Mouse (Mus musculus) intestine, embryonic 16.5 days (tissue): ENCODE results near the gene Hist1h4f. TPM values are rescaled to one million over a fixed set of nuclear protein-coding genes. Genes with fewer than 3 reads are reported as not detected.
A peak's percentile ranks its signal among the peaks of the same experiment; 100 is the strongest.
"Not testable (repeated sequence)": the region's sequence is repeated elsewhere in the genome, so short reads cannot be mapped to it uniquely, and the experiment has no call there.

Source experiments
- ATAC-seq: fragments of 200-750 bp; cut with Nextera tagmentation; 2 replicates; pipeline ENCODE4 v1.8.0; 2017; ENCODE audit warnings: moderate TSS enrichment, moderate library complexity
- H3K27ac ChIP-seq: fragments of 300-500 bp; sonication (generic); 2 replicates; pipeline ENCODE4 v1.5.1; 2014; ENCODE audit warnings: mild to moderate bottlenecking, low read length
- H3K27me3 ChIP-seq: fragments of 300-500 bp; sonication (generic); replicated peaks from 2 replicates; pipeline ENCODE4 v1.6.1; 2014; ENCODE audit warnings: low read length, control low read depth, mixed read lengths; ENCODE audit not compliant: control insufficient read depth, insufficient read depth
- H3K36me3 ChIP-seq: fragments of 300-500 bp; sonication (generic); 2 replicates; pipeline ENCODE4 v1.6.1; 2014; ENCODE audit warnings: low read length, control low read depth; ENCODE audit not compliant: control insufficient read depth, insufficient read depth
- H3K4me1 ChIP-seq: fragments of 300-500 bp; sonication (generic); 2 replicates; pipeline ENCODE4 v1.6.1; 2014; ENCODE audit warnings: low read length, control low read depth, mixed read lengths; ENCODE audit not compliant: control insufficient read depth, insufficient read depth
- H3K4me2 ChIP-seq: fragments of 300-500 bp; sonication (generic); 2 replicates; pipeline ENCODE4 v1.6.1; 2014; ENCODE audit warnings: low read depth, low read length, control low read depth
- H3K4me3 ChIP-seq: fragments of 300-500 bp; sonication (generic); 2 replicates; pipeline ENCODE4 v1.5.1; 2014; ENCODE audit warnings: mild to moderate bottlenecking, low read length
- H3K9ac ChIP-seq: fragments of 300-500 bp; sonication (generic); 2 replicates; pipeline ENCODE4 v1.6.1; 2014; ENCODE audit warnings: low read depth, low read length
- H3K9me3 ChIP-seq: fragments of 300-500 bp; sonication (generic); 2 replicates; pipeline ENCODE4 v1.6.1; 2016; ENCODE audit warnings: low read length, control low read depth; ENCODE audit not compliant: control insufficient read depth
- WGBS: fragments of 180-500 bp; shearing (Covaris S2); extraction: QIAGEN DNeasy Blood & Tissue Kit; methylation state at CpG from one replicate; pipeline ENCODE4 v1.1.7; 2014; 5-methylcytosine and 5-hydroxymethylcytosine counted together
- polyA plus RNA-seq: library from polyadenylated mRNA; unstranded; fragments of >200 nt; fragmentation: Nextera tagmentation; extraction: Ambion mirVana; gene quantifications from 2 replicates; pipeline ENCODE4 v1.2.1, GENCODE M21; 2015

Hist1h4f gene
- polyA plus RNA-seq, 1 experiment from 2014 or later: 0.68 TPM

DNA sequence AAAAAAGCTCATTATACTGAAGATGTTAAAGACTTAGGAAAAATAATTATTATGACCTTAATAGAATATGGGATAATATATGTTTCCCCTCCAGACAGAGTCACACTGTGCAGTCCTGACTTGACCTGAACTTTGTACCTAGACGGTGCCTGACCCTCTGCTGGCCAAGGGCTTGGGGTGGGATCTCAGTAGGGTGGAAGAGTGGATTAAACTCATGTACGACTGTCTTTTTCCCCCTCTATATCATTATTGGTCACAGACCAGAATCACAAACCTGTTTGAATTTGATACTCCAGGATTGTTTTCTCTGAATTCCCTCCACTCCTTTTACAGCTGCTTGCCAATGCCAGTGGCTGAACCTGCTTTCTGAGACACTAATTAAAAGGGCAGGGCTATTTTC is 9.3 kb upstream of the Hist1h4f start:
- ATAC-seq, H3K9me3 ChIP-seq, H3K4me1 ChIP-seq, H3K4me3 ChIP-seq, H3K36me3 ChIP-seq, H3K9ac ChIP-seq, H3K27me3 ChIP-seq: not testable (repeated sequence)
- Histone ChIP-seq H3K4me2 (0 out of 2 replicates have a peak overlapping the region, but pooled peaks have one; percentile 16), H3K27ac (0 out of 2 replicates have a peak overlapping the region, but pooled peaks have one; percentile 23)
- 20% methylated on average over 2 of the region's 2 CpGs for WGBS

DNA sequence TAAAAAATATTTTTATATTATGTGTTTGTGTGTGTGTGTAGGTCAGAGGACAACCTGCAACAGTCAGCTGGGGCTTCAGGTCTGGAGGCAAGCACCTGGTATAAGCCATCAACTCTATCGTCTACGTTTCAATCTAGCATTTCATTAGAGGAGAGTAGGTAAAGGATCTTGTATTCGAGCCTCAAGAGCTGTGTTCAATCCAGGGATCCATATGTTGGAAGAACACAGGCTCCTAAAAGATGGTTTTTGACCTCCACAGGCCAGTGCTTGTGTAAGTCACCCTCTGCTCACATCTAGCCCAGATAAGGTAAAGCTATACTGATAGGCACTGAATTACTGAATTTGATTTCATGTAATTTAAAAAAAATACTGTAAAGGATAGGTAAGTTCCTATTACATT is 5.5 kb upstream of the Hist1h4f start:
- no peak for ATAC-seq
- Histone ChIP-seq H3K9me3 (no peaks in the 10 kb centered on the region), H3K4me1 (peaks cover 7% of the 10 kb centered on the region), H3K36me3 (no peaks in the 10 kb centered on the region), H3K9ac (peak overlapping the region; percentile 4; the same call in 1 of the 2 replicates), H3K4me3 (no peak overlapping the region), H3K4me2 (peak overlapping the region; percentile 5; the same call in 1 of the 2 replicates), H3K27ac (peak overlapping the region; percentile 65), H3K27me3 (no peaks in the 10 kb centered on the region)
- WGBS: 66% methylated on average over 3 of the region's 3 CpGs

DNA sequence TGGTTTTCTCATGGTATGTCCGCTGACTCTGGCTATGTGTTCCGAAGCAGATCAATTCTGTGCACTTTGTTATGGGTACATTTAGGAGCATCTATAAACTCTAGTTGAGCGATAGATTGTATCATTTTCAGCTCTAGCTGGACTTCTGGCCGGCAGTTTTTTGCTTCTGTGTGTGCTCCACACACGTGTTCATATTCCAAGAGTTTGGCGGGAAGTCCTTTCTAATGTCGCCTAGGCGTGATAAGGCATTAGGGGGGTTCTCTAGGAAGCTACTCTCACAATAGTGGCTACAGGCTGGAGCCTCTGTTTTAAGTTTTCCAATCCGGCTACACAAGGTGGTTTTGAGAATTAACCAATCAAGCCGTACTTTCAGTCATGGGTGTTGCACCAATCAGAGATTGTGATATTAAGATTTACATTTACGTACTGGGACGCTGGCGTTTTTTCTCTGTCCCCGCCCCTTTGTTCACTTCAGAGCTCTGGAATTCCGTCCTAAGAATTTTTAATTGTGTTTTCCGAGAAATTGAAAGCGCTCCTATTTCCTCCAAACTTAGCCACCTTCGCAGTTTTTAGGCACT is 4.5 kb upstream of the Hist1h4f start:
- under 1% methylated on average over 18 of the region's 18 CpGs for WGBS
- peak overlapping the region; percentile 78 for H3K9ac ChIP-seq
- peak overlapping the region; percentile 83 for H3K4me2 ChIP-seq
- peaks cover 7% of the 10 kb centered on the region for H3K4me1 ChIP-seq
- no peaks in the 10 kb centered on the region for H3K27me3 ChIP-seq
- H3K27ac ChIP-seq: peak overlapping the region; percentile 97
- H3K4me3 ChIP-seq: peak overlapping the region; percentile 51
- no peaks in the 10 kb centered on the region for H3K36me3 ChIP-seq
- H3K9me3 ChIP-seq: no peaks in the 10 kb centered on the region
- ATAC-seq: peak; percentile 80

DNA sequence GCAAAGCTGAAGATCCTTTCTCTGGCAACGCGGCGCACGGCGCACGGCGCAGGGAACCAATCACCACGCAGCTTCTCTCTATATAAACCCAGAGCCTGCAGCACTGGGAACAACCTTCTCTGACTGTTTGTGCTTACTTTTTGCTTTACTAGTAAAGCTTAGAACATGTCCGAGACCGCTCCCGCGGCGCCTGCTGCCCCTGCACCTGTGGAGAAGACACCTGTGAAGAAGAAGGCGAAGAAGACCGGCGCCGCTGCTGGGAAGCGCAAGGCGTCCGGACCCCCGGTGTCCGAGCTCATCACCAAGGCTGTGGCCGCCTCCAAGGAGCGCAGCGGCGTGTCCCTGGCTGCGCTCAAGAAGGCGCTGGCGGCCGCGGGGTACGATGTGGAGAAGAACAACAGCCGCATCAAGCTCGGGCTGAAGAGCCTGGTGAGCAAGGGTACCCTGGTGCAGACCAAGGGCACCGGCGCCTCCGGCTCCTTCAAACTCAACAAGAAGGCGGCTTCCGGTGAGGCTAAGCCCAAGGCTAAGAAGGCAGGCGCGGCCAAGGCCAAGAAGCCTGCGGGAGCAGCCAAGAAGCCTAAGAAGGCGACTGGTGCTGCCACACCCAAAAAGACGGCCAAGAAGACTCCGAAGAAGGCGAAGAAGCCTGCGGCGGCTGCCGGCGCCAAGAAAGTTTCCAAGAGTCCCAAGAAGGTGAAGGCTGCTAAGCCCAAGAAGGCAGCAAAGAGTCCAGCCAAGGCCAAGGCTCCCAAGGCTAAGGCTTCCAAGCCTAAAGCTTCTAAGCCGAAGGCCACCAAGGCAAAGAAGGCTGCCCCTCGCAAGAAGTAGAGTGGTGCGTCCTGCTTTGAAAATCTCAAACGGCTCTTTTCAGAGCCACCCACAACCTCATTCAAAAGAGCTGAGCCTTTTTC is 3.7 kb upstream of the Hist1h4f start:
- Histone ChIP-seq H3K36me3 (no peaks in the 10 kb centered on the region), H3K4me1 (peaks cover 12% of the 10 kb centered on the region), H3K4me2 (peak overlapping the region; percentile 83), H3K4me3 (peak overlapping the region; percentile 51), H3K9ac (peak overlapping the region; percentile 78), H3K27me3 (no peaks in the 10 kb centered on the region), H3K9me3 (no peaks in the 10 kb centered on the region), H3K27ac (peak overlapping the region; percentile 97)
- under 1% methylated on average over 52 of the region's 54 CpGs for WGBS
- peak; percentile 84 for ATAC-seq

DNA sequence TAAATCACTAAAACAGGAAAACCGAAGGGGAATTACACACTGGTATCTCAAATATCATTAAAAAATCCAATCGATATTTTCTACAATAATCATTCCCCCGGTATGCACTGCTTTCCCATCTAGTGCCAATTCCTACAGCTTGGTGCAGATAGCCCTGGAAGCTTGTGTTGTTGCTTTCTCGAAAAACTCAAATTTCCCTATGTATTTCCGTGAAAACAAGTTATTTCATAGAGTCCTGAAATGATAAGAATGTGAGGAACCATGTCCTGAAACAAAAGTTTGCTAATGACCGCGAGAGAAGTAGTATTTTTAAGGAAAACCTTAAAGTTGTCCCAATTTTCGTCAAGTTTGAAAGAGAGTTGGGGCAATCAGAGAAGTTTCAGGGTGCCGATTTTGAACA is 2.9 kb upstream of the Hist1h4f start:
- H3K27ac ChIP-seq: peak overlapping the region; percentile 97
- peaks cover 12% of the 10 kb centered on the region for H3K4me1 ChIP-seq
- 18% methylated on average over 9 of the region's 9 CpGs for WGBS
- H3K9ac ChIP-seq: peak overlapping the region; percentile 78
- ATAC-seq: no peak
- no peaks in the 10 kb centered on the region for H3K27me3 ChIP-seq
- no peaks in the 10 kb centered on the region for H3K9me3 ChIP-seq
- peak overlapping the region; percentile 83 for H3K4me2 ChIP-seq
- H3K4me3 ChIP-seq: peak overlapping the region; percentile 51
- H3K36me3 ChIP-seq: no peaks in the 10 kb centered on the region

DNA sequence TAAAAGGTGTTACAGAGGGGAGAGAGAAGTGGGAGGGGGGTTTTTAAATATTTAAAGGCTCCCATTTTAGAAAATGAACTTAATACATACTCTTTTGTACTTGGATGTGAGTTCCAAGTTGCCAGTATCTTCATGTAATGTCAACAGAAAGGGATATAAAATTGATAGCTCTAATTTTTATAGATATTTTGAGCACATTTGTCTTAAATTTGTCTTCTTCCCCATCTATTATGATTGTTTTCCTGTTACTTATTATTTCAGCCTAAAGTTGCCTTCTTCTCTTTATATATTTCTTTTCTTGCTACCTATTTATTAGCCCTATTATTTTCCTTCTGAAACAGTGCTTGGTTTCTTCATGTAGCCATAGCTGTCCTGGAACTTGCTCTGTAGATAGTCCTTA is 1.5 kb upstream of the Hist1h4f start, which contains the start of gene Hist1h1d:
Hist1h1d (plus strand) TSS at position 301 of the 400 bp plus-strand sequence.
- H3K4me2 ChIP-seq: 0 out of 2 replicates have a peak within 1 kb of the TSS, but pooled peaks have one; percentile 12
- H3K27ac ChIP-seq: peak within 1 kb of the TSS; percentile 97
- H3K9me3 ChIP-seq: no peaks in the 10 kb centered on the region
- H3K9ac ChIP-seq: no peak within 1 kb of the TSS
- no peak within 1 kb of the TSS for H3K4me3 ChIP-seq
- H3K4me1 ChIP-seq: peaks cover 12% of the 10 kb centered on the region
- no peak for ATAC-seq
- no peaks in the 10 kb centered on the region for H3K27me3 ChIP-seq
- no peaks in the 10 kb centered on the region for H3K36me3 ChIP-seq

DNA sequence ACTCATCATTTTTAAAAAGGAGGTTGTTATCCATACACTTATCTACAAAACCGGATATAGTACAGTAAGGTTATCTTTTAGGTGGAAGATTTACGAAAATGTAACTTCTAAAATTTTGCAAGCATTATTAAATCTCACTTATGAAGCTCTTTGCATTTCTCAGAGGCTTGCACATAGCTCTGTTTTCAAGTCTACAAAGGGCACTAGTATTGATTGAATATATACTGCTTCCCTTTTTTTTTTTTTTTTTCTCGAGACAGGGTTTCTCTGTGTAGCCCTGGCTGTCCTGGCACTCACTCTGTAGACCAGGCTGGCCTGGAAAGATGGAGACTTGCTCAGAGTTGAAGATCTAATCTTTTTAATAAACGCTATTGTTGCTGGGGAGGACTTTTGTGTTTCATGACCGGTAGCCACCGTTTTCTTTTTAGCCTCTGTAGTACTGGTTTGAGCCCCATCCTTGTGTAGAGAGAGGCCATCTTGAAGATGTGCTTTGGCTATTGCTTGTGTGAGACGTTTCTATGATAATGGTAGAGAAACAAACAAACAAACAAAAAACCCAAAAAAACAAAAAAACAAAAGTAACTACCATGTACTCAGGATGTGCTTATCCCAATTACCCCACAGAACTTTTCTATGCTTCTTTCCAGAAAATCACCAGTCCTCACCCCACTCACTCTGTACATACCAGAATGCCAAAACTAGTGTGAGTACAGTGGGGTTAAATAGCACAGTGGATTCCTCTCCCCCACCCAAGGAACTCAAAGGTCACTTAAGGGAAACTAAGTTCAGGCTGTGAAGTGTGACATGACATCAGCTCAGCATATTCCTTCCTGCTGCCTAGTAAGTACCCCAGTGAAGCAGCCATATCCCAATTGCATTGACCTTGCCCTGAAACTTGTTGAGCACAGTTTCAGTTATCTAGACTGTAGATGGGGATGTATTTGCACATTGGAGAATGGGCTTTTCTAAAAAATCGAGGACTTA is 775 bp upstream of the Hist1h4f start:
- H3K9me3 ChIP-seq: no peaks in the 10 kb centered on the region
- H3K9ac ChIP-seq: no peak overlapping the region
- H3K36me3 ChIP-seq: no peaks in the 10 kb centered on the region
- no peaks in the 10 kb centered on the region for H3K27me3 ChIP-seq
- peak overlapping the region; percentile 92 for H3K27ac ChIP-seq
- ATAC-seq: no peak
- peaks cover 12% of the 10 kb centered on the region for H3K4me1 ChIP-seq
- peak overlapping the region; percentile 65; the same call in 1 of the 2 replicates for H3K4me2 ChIP-seq
- 53% methylated on average over 8 of the region's 8 CpGs for WGBS
- peak overlapping the region; percentile 51 for H3K4me3 ChIP-seq

DNA sequence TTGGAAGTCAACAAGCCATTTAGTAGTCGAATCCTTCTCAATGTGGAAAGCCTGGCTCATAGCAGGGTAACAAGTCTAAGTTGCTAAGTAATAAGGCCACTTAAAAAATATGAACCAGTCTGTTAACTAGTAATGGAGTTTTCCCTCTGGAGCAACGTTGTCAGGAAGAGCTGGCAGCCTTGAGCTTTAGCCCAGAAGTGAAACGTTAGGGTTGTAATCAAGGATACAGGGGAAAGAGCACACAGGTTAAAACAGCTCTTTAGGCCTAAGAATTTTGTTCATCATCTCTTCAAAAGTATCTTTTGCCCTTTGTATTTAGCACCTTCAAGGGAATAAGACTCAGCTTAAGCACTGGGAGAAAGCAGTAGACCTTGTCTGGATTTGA is 695 bp downstream of the Hist1h4f start:
- WGBS: 3% methylated on average over 3 of the region's 3 CpGs
- peak overlapping the region; percentile 51 for H3K4me3 ChIP-seq
- ATAC-seq: no peak
- H3K9ac ChIP-seq: peak overlapping the region; percentile 67
- peak overlapping the region; percentile 92 for H3K27ac ChIP-seq
- H3K36me3 ChIP-seq: no peaks in the 10 kb centered on the region
- H3K4me2 ChIP-seq: peak overlapping the region; percentile 65
- H3K27me3 ChIP-seq: no peaks in the 10 kb centered on the region
- H3K9me3 ChIP-seq: no peaks in the 10 kb centered on the region
- H3K4me1 ChIP-seq: peaks cover 8% of the 10 kb centered on the region; the same call in 1 of the 2 replicates
